Mouse (Mus musculus) c-Kit-negative CD71-positive TER-119-positive erythroid progenitor cells, embryonic 14.5 days (primary cell): ENCODE results near the gene Cnn2.
A peak's percentile ranks its signal among the peaks of the same experiment; 100 is the strongest.
"Not testable (repeated sequence)": the region's sequence is repeated elsewhere in the genome, so short reads cannot be mapped to it uniquely, and the experiment has no call there.

ENCODE experiments used
- DNase-seq: peaks from one replicate; pipeline ENCODE4 v3.0.0-alpha.2; 2013; ENCODE audit warnings: low read depth, low spot score

The Cnn2 gene

DNA sequence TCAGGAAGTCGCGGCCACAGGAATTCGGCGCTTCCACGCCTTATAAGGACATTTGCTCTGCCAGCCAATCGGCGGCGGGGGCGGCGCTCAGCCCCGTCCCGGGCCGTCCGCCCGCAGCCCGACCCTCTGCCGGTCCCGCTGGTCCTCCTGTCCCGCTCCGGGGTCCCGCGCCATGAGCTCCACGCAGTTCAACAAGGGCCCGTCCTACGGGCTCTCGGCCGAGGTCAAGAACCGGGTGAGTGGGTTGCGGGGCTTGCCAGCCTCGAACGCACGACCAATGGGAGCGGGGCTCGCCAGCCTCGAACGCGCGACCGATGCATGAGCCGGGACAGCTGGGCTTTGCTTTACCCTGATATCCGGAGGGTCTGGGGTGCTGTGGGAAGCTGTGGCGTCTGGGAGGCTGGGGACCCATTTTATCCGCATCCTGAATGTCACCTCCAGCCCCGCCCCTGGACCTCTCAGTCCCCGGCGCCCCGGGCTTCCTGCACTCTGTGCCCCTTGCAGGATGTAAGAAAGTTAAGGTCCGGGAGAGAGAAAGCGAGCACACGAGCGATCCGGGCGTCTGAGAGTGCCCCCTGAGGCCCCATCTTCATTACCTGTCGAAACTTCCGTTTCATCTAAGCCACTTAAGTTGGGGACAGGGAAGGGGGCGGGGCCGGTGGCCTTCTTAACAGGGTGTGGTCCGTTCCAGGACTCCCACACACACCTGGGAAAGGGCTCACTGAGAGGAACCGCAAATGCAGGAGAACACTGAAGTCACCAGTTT is at the start of gene Cnn2:
Gene Cnn2 (plus strand): TSS at position 79 of the 766 bp plus-strand sequence.
- DNase-seq, result no peak

DNA sequence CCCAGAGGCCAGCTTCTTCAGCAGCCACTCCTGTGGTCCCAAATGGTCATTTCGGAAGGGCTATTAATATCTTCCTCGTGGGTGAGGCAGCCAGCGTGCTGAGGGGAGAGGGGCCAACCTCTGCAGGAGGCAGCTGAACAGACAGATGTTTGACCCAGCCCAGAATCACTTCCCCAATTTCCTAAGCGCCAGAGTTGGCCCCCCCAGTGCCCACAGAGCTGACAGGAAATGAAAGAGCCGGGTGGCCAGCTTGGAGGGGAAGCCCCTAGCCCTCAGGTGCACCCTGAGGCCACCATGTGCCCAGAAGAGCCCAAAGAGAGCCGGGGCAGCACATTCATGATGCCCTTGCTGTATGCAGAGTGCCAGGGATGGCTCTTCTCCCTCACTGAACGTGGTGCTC is 47.6 kb upstream of the Cnn2 start:
- no peak for DNase-seq

DNA sequence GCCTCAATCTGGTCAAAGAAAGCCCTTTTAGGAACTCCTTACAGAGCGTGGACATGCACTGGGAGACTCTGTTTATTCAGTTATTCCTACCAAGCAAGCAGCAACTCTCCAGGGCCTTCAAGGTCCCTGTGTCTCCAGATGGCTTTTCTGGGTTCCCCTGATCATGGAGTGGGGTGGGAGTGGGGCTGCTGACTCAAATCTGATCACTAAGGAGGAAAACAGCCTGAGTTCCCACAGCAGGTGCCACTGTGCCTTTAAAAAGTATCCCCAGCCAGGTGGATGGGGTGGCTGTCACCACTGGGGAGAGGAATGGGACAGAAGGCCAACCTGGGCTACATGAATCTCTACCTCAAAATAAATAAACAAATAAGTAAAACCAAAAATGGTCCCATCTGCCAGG is 45.4 kb upstream of the Cnn2 start:
- no peak for DNase-seq

DNA sequence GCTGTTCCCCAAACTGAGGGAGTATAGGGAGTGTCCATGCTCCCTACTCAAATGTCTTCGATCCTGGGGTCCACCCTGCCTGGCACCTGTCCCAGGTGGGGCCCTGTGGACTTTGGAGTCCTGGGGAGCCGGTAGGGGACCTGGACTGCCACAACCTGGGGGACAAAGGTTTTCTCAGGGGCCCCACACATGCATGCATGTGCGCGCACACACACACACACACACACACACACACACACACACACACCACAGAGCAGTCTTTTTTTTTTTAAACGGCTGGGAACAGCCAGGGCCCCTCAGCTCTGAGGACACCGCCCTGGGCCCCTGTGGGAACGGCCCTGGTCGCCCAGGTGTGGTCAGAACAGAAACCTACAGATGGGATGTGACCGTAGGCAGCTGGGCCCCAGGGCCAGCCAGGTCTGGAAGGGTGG is 44.9 kb upstream of the Cnn2 start:
- no peak for DNase-seq

DNA sequence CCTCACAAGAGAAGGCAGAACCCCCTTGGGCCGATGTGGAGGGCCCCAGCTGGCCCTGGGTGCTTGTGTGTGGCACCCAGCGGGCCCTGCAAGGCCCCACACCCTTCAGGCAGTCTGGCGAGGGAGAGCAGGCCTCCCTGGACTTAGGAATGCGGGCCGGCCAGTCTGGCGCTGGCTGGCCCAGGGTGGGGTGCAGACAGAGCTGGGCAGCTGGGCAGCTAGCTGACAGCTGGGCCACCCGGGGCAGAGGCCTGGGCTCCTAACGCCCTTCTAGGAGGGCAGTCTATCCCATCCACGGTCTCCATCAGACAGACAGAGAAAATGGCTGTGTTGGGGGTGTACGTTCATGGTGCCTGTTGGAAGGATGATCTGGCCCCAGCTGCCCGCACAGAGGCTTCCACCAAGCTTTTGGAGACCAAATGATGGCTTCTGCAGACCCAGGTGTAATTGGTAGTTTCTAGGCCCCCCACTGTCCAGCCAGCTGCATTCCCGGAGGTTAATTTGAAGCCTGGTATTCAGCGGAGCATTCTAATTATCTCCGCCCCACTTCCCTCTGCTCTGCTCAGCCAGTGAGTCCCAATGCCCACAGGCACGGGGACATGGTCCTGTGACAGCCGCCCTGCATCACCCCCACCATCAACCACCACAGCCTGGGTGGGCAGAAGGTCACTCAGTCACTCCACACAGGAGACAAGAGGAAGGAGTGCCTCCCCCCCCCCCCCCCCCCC is 42.7 kb upstream of the Cnn2 start:
- DNase-seq, result no peak

DNA sequence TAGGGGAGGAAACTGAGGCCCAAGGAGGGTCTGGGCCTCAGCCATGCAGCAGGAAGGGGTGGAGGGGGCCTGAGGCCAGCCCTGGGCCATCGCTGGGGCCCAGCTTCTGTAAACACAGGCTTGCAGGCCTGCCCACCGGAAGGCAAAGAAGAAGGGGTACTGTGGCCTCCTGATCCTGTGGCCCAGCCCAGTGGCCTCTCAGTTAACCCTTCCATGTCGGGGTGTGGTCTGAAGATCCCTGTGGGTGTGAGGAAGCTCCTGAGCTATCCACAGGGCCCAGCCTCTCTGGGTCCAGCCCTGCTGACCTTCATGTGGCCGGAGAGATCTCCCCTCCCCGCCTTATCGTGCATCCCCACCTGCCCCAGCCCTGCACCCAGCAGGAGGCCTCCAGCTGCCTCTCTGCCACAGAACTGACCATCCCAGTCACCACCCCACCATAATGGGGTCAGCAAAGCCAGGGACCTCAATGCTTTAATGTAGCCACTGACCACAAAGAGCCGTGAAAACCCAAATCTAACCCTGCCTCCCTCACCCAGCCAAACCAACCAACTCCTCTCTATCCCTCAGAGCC is 41.5 kb upstream of the Cnn2 start:
- DNase-seq, result no peak

DNA sequence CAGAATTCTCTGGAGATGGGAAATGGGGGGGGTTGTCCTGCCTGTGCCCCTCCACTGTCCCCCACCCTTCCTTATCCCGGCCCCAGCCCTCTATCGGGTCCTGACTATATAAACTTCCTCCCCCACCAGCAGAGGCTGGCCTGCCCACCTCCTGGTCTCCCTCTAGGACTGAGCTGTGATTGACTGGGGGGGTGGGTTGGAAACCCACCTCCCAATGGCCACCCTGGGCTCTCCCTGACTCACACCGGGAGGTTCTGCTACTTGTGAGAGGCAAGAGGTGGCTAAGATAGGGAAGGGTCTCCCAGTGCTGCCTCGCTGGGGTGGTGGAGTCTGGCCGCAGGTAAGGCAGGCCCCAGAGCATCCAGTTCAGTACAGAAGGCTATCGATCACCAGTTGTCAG is 40.9 kb upstream of the Cnn2 start:
- no peak for DNase-seq

DNA sequence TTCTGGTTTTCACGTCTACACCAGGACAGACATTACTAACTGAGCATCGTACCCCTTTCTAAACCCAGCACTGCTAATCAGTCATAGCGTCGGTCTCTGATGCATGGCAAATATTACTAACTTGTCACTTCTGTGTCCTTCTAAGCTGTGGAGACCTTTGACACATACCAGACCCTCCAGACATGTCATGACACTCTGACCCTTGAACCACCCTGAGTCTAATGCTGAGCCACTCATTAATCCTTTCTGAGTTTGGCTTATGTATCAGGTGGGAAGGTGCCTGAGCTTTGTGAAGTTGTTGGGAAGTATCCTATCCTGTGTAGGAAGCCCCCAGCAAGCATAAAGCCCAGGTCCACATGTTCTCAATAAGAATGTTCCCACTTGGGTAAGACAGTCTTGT is 38.5 kb upstream of the Cnn2 start:
- no peak for DNase-seq

DNA sequence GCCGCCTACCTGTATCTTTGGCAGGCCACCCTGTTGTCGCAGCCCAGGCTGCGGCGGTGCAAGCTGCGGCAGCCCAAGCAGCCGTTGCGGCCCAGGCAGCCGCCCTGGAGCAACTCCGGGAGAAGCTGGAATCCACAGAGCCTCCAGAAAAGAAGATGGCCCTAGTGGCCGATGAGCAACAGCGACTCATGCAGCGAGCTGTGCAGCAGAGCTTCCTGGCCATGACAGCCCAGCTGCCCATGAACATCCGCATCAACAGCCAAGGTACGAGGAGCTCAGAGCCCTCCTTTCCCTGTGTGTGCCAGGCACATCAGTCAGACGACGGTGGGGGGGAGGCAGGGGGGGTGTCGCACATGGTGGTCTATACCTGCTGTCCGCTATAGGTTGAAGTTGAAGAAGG is 37.7 kb upstream of the Cnn2 start:
- no peak for DNase-seq

DNA sequence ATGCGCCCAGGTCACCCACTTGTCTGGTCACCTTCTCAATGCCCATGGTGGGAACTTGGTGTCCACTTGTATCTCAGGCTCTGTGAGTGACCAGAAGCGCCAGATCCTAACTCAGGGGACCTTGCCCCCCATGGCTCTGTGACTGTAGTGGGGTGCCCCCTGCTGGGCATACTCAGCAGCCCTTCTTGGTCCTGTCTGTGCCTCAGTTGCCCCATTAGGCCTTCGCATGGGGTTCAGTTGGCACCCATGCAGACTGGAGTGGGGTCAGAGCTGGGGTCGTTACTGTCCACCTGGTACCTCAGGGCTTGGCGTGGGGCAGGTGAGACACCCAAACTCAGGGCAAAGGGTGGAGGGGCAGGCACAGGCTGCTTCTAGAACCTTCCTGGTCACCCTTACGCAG is 34.4 kb upstream of the Cnn2 start:
- no peak for DNase-seq

DNA sequence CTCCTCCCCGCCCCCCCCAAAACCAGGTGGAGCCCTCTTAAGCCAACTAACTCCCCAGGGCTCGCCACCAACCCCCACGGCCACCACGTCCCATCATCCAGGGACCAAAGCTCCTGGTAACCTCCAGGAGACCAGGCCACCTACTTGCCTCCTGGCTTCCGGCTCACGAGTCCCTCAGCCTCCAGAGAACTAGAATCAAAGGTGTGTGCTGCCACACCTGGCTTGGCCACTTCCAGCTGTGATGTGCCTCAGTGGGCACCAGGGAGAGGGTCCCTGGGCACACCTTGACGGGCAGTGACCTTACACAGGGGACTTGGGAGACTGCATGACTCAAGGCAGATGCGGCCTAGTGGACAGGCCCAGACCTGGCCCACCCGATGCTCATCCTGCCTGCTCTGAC is 32.7 kb upstream of the Cnn2 start:
- no peak for DNase-seq

DNA sequence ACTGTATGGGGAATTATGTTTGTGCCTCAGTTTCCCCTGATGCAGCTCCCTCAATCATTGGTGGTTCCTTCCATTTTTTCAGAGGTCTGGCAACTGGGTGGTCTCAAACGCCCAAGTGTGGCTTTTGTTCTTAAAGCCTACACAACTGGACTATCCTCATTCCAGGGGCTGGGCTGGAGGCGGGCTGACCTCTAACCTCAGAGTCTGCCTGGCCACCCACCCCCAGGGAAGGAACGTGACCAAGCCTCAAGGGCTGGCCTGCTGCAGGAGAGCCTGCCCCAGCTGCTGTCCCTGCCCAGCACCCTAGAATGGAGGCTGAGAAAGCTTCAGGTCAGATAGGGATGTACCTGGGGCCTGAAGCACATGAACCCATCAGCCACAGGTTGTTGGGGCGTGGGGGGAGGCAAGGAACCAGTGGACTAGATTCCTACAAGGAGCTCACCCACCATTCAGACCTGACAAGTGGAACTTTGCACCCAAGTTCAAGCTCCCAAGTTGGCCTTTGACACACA is 31.7 kb upstream of the Cnn2 start:
- no peak for DNase-seq

DNA sequence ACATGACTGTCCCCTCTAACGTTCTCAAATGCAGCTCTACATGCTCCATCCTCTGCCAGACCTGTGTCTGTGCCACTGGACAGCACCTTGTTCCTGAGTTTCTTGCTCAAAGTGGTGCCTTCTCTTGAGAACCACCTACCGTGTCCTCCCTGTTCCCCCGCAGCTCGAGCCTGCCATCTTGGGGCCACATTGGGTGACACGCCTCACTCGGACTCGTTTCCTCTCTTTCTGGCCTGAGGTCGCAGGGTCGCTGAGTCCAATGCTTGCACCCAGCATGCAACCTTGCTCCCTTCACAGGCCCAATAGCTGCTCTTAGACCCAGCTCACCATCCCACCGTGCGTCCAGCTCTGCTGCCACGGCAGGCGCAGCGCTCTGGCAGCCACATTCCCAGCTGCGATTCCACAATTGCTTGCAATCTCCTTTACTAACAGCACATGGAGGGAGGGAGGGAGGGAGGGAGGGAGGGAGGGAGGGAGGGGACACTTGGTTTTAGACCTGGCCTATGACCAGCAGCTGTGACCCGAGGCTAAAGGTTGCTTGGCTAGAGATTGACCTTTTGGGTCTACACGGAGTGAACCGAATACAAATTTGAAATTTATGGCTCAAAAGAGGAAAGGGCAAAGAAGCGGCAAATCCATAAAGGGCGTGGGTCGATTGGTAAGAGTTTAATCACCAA is 30.1 kb upstream of the Cnn2 start:
- DNase-seq, result no peak

DNA sequence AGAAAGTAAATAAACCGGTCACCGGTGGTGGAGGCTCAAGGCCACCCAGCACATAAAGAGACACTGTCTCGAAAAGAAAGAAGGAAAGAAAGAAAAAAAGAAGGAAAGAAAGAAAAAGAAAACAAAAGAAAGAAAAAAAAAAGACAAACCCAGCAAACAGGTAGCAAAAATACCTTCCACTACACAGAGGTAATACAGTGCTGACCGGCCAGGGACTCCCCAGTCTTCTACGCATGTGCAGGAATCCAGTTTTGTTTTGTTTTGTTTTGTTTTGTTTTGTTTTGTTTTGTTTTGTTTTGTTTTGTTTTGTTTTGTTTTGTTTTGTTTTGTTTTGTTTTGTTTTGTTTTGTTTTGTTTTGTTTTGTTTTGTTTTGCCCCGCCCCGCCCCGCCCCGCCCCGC is 29.0 kb upstream of the Cnn2 start:
- DNase-seq, result not testable (repeated sequence)

DNA sequence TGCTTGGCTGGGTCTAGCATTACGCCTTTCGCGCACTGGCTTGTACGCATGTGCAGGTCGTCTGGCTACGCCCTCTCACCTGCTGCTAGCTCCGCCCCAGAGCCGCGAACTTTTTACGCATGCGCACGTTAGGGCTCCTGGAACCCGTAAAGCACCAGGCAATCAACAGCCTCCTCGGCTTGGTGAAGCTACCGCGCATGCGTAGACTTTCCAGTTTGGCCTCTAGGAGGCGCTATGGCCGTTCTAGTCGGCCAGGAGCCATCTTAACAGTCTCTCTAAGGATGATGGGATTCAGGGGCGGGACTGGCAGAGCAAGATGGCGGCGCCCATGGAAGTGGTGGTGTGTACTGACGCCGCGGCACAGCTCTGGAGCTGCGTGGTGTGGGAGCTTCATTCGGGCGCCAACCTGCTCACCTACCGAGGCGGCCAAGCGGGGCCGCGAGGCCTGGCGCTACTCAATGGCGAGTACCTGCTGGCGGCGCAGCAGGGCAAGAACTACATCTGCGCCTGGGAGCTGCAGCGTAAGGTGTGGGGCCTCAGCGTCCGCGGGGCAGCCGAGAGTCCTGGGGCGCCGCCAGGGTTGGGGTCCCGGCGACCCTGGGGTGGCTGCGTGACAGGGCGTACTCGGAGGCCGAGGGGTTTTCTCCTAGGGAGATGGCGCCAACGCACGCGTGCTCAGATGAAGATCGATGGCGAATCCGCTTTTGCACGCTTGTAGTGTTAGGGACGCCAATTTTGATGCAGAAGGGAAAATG is 28.4 kb upstream of the Cnn2 start, which contains the start of gene Wdr18:
Gene Wdr18 (plus strand): TSS at position 306 of the 755 bp plus-strand sequence.
- DNase-seq, result peak; percentile 100

DNA sequence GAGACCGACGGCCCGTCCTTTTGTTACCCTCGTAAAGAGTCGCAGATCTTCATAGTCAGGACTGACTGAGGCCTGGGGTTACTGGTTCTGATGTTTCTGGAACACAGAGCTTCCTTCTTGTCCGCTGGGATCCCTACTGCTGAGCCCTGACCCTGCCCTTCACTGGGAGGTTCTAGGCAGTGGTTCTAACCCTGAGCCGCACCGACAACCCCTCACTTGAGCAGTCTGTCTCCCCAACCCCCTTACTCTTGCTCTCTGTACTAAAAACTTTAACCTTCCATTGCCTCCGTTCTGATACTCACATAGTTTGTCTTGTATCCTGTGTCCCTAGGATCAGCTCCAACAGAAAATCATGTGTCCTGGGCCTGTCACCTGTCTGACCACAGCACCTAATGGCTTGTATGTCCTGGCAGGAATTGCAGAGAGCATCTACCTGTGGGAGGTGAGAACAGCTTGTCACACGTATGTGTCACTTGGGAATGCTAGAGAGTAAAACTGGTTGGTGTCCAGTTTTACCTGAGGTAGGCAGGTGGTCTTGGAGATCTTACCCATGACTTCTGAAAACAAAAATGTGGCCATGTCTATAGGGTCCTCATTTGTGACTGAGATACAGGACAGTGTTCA is 27.6 kb upstream of the Cnn2 start:
- DNase-seq, result no peak

DNA sequence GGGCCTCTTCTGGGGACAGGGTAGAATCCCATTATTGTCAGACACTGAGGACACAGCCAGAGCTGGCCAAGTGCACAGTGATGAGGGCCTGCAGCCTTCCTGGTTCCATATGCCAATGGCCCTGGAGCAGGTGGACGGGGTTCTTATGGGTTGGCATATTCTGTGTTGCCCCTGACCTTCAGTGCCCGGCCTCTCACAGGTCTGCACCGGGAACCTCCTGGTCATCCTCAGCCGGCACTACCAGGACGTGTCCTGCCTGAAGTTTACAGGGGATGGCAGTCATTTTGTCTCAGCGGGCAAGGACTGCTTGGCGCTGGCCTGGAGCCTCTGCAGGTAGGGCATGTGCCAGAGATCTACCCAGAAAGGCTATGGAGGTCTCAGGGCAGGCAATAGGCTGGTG is 23.7 kb upstream of the Cnn2 start:
- DNase-seq, result no peak

DNA sequence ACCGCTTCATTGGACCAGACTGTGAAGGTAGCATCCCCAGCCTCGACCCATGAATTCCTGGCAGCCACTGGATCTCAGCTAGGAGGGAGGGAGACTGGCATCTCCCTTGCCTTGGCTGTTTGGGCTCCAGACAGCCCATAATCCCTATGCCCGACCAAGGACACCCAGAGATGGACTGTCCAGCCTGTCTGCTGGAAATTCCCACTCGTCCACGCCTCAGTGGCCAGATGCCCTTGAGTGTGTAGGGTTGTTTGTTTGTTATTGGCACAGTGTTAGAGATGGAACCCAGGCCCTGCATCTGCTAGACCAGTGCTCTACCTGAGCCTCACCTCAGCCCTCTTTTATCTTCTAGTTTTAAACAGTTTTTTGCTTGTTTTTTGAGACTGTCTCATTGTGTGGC is 23.1 kb upstream of the Cnn2 start:
- DNase-seq, result no peak

DNA sequence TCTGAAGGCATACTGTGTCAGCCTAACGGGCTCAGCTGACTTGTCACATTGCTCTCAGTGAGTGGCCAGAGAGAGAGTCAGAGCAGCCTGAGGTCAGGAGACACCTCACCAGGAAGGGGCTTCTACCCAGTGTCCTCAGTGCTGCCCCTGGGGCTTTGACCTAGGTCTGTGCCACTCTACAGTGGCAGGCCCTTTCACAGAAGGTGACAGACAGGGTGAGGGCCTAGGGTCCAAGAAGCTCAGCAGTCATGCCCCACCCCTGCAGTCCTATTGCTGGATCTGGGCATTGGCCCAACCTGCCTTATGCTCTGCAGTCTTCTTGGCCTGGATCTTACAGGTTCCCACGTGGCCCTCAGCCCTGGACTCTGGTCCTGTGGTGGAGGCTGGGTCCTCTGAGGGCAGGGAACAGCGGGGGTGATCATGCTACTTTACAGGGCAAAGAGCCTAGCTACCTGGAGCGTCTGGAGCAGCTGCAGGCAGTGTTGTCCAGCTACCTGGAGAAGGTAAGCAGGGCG is 21.4 kb upstream of the Cnn2 start:
- no peak for DNase-seq

DNA sequence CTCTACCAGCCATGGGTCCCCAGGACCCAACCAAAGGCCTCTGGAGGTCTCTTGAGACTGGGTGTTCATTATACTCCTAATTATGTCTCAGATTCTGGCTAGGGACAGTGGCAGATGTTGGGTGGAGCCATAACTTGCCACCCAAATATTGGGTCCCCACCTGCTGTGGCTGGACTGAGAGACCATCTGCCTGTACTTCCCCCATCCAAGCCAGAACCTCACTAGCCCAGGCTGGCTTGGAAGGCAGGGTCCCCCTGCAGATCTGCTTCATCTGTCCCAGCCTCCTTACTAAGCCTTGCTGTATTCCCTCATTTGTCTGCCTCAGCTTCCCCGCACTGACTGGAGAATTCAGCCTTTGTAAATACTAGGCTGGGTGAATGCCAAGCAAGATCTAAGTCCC is 20.2 kb upstream of the Cnn2 start:
- no peak for DNase-seq

DNA sequence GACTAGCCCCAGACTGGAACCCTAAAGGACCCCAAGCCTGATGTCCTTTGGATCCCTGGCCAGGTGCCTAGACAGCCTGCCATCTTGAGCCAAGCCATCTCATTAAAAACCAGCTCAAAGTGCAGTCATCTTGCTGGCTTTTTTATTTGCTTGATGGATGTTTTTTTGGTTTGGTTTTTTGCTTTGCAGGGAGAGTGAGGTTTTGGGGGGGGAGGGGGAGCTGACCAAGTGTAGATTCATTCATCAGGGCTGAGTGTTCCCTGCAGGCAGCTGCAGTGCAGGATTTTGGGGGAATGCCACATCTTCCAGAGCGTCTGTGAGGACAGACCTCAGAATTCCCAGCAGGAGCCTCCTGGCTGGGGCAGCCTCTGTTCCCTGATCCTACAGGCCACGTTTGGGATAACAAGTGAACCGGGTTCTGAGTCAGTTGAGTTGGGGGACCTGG is 19.2 kb upstream of the Cnn2 start:
- DNase-seq, result no peak
